Mouse (Mus musculus) cerebellum, adult (tissue): ENCODE measurements around the gene Cchcr1.

Experiments
- ATAC-seq: cut with Nextera tagmentation; 2 replicates; pipeline ENCODE4 v1.9.2; 2017; ENCODE audit warnings: mild to moderate bottlenecking, moderate library complexity, mixed read lengths; ENCODE audit not compliant: insufficient number of reproducible peaks, low FRiP score, low TSS enrichment

The Cchcr1 gene

GRCm38 (mm10) chr17:35551881-35552414 lies 35.0 kb downstream of the Cchcr1 start, which contains the start of gene Cdsn:
Gene Cdsn, plus strand, starts transcription at chr17:35552128.
- ATAC-seq: no peak

GRCm38 (mm10) chr17:35554321-35554720 lies 37.4 kb downstream of the Cchcr1 start:
- ATAC-seq: no peak

- no peak for ATAC-seq
Observed at GRCm38 (mm10) chr17:35554761-35555397, 38.0 kb downstream of the Cchcr1 start.

- ATAC-seq: no peak
Observed at GRCm38 (mm10) chr17:35556186-35556765, 39.4 kb downstream of the Cchcr1 start.

GRCm38 (mm10) chr17:35556812-35557211 lies 39.9 kb downstream of the Cchcr1 start:
- no peak for ATAC-seq

GRCm38 (mm10) chr17:35557351-35557750 lies 40.5 kb downstream of the Cchcr1 start:
- ATAC-seq: no peak

GRCm38 (mm10) chr17:35558216-35558615 lies 41.3 kb downstream of the Cchcr1 start:
- ATAC-seq: no peak

- no peak for ATAC-seq
Observed at GRCm38 (mm10) chr17:35567150-35567549, 50.2 kb downstream of the Cchcr1 start, which contains the start of gene 2300002M23Rik. Gene 2300002M23Rik, plus strand, starts transcription at chr17:35567450.

GRCm38 (mm10) chr17:35567767-35568166 lies 50.9 kb downstream of the Cchcr1 start:
- ATAC-seq: no peak

GRCm38 (mm10) chr17:35569091-35569944 lies 52.4 kb downstream of the Cchcr1 start:
- ATAC-seq: no peak

GRCm38 (mm10) chr17:35570836-35571235 lies 53.9 kb downstream of the Cchcr1 start:
- no peak for ATAC-seq

- no peak for ATAC-seq
Observed at GRCm38 (mm10) chr17:35571477-35571876, 54.6 kb downstream of the Cchcr1 start.

GRCm38 (mm10) chr17:35578211-35578610 lies 61.3 kb downstream of the Cchcr1 start:
- ATAC-seq: no peak
